Mouse (Mus musculus): ENCODE results near the gene Bad.

The Bad gene

DNA sequence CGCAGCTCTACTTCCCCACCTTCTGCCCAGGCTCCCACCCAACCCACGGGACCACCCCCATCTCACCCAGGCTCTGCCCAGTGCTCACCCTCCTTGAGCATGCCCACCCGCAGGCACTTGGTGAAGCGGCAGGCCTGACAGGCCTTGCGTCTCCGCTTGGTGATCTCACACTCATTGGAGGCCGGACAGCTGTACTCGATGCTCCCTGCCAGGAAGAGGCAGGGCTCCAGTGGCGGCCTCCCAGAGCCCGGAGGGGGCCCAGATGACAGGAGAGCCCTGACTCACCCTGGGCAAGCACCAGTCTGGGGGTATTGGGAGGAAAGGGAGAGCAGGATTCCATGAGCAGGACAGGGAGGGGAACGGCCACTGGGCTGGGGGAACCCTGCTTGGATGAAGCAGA is 27.7 kb upstream of the Bad start:
- in situ Hi-C loops (cut with MboI, MseI), result loop anchor here (5.0 to 10.0 kb wide), 2 partner anchors 42 to 229 kb away; no protein-coding TSS in a partner anchor

DNA sequence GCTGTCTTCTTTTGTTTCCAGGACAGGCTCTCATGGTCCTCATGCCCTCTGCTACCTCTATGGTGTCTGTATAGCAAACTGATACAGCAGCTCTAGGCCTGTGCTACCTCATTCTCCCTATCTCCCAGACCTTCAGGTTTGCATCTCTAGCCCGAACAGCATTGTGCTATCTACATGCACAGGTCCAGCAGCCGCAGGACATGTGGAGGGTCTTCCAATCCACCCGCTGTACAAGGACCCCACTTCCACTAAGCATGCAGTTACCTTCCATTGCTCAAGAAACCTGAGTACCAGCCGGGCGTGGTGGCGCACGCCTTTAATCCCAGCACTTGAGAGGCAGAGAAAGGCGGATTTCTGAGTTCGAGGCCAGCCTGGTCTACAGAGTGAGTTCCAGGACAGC is 27.1 kb upstream of the Bad start:
- in situ Hi-C loops (cut with MboI, MseI), result loop anchor here (5.0 to 10.0 kb wide), 2 partner anchors 42 to 230 kb away; no protein-coding TSS in a partner anchor

DNA sequence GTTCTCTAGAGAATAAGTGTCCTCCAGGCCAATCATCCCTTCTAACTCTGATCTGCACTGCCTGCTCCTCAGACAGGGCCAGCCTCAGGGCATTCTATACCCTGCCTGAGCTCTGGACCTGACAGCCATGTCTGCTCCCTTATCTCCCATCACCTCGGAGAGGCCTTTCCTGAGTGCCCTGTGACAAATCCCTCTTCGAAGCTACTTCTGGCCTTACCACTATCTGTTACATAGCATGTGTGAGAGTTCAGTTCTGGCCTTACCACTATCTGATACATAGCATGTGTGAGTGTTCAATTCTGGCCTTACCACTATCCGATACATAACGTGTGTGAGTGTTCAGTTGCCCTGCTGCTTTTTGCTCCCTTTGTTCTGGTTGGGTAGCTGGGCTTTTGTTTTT is 26.4 kb upstream of the Bad start:
- in situ Hi-C loops (cut with MboI, MseI), result loop anchor here in 1 of 2 experiments (10.0 kb wide), 1 partner anchor 230 kb away; no protein-coding TSS in a partner anchor

GRCm38 (mm10) chr19:6916496-6916895 is 25.2 kb upstream of the Bad start:
- in situ Hi-C loops (cut with MboI, MseI), result loop anchor here in 1 of 2 experiments (10.0 kb wide), 1 partner anchor 232 kb away; no protein-coding TSS in a partner anchor

DNA sequence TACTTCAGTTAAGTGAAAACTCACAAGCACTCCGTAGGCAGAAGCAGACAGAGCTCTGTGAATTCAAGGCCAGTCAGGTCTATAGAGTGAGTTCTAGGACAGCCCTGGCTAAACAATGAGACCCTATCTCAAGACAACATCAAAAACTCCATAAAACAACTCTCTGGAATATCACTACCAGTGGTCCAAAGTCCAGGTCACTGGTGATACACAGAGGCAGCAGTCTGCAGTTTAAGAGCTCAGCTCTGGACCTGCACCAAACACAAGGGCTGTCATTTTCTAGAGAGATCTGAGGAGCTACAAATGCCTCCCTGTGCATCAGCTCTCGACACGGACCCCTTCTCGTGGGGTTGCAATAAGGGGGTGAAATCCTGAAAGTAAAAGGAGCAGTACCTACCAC is 23.3 kb upstream of the Bad start:
- in situ Hi-C loops (cut with MboI, MseI), result loop anchor here in 1 of 2 experiments (10.0 kb wide), 1 partner anchor 234 kb away; no protein-coding TSS in a partner anchor

DNA sequence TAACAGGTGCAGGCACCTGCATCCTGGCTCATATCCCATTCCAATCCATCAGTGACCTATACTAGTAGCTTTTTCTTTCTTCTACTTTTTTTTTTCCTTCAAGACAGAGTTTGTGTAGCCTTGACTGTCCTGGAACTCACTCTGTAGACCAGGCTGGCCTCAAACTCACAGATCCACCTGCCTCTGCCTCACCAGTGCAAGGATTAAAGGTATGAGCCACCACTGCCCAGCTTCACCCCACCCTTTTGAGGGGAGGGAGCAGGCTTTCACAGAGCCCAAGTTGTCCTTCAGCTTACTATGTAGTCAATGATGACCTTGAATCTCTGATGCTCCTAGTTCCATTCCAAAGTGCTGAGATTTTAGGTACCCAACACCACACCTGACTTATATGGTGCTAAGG is 22.2 kb upstream of the Bad start:
- in situ Hi-C loops (cut with MboI, MseI), result loop anchor here in 1 of 2 experiments (10.0 kb wide), 1 partner anchor 235 kb away; no protein-coding TSS in a partner anchor

DNA sequence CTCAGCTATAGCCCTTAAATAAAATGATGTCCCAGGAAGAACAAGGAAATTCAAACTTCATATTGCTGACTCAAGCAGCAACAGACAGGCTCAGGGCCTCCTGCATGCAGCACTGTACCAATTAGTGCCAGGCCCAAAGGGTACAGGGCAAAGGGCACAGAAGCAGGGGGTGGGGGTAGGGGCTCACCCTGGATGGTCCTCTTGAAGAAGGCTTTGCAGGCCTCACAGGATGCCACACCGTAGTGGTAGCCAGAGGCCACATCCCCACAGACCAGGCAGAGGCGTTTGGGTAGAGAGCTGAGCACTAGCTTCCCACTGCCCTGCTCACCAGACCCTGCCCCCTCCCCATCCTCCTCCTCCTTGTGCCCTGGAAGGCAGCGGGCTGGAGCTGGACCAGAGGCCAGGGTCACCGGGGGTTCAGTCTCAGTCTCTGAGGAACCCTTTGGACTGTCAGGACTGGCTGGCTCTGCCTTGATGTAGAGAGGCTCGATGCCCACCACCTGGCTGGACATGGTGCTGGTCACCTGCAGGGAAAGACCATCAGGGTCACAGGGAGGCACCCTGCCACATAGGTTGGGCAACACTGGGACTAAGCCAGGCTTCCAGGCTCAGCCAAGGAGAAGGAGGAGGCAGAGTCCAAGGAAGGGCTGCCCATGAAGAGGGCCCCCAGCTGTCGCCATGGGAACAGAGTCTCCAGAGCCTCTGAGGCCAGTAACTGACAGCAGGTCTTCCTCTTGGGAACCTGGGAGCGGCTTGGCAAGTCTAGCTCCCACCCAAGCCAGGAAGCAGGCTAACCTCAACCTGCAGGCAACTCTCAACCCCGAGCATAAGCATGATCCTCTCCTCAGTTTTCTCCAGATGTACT is 21.6 kb upstream of the Bad start:
- in situ Hi-C loops (cut with MboI, MseI), result loop anchor here (5.0 to 10.0 kb wide), 2 partner anchors 52 to 235 kb away; partner anchors contain the start of gene Ppp1r14b (in 1 of the 2)

- in situ Hi-C loops (cut with MboI, MseI), result loop anchor here in 1 of 2 experiments (5.0 kb wide), 1 partner anchor 51 kb away; the partner anchor contains the start of gene Ppp1r14b
These were observed 20.7 kb upstream of the Bad start for GRCm38 (mm10) chr19:6920741-6921636.

- in situ Hi-C loops (cut with MboI, MseI), result loop anchor here in 1 of 2 experiments (5.0 kb wide), 1 partner anchor 50 kb away; the partner anchor contains the start of gene Ppp1r14b
These were observed 19.8 kb upstream of the Bad start, which contains the start of gene Esrra for GRCm38 (mm10) chr19:6921647-6922567. Gene Esrra, minus strand, starts transcription at chr19:6921813.

DNA sequence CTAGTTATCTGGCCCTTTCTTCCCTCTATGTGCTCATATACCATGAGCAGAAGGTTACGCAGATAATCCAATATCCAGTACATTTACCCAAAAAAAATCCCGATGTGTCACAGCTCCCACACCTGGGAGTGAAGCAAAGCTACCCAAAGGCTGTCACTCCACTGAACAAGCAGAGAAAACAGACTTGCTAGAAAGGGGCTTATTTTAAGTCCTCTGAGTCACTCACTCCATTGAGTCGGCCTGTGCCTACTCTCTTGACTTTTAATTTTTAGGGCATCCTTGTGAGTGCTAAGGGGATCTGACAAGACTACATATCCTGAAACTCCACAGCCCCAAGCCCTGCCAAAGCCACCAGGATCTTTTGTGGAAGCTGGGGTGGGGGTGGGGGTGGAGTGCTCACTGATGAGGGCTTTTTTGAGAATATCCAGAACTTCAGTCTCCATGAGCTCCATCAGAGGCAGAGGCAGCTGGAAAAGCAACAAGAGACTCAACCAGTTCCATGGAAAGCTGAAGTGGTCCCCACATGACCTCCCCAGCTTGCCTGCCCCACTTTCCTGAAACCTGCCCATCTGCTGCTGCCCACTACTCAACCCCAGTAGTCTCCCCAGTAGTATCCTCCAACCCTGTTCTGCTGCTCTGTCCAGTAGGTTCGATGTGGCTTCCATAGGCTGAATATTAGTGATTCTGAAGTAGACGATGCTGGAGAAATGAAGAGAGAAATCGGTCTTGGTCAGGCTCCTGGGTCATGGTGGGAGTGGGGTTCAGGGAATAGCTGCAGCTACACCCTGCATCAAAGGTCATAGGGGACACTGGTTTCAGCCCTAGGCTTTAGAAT is 18.5 kb upstream of the Bad start:
- in situ Hi-C loops (cut with MboI, MseI), result loop anchor here in 1 of 2 experiments (5.0 kb wide), 1 partner anchor 49 kb away; the partner anchor contains the start of gene Ppp1r14b

GRCm38 (mm10) chr19:6924461-6925306 is 17.0 kb upstream of the Bad start:
- in situ Hi-C loops (cut with MboI, MseI), result loop anchor here in 1 of 2 experiments (5.0 kb wide), 1 partner anchor 48 kb away; the partner anchor contains the start of gene Ppp1r14b

- in situ Hi-C loops (cut with MboI, MseI), result no loop called here
These were observed 16.4 kb upstream of the Bad start, which contains the start of gene Catsperz for GRCm38 (mm10) chr19:6925307-6925573. Gene Catsperz, minus strand, starts transcription at chr19:6925380.

DNA sequence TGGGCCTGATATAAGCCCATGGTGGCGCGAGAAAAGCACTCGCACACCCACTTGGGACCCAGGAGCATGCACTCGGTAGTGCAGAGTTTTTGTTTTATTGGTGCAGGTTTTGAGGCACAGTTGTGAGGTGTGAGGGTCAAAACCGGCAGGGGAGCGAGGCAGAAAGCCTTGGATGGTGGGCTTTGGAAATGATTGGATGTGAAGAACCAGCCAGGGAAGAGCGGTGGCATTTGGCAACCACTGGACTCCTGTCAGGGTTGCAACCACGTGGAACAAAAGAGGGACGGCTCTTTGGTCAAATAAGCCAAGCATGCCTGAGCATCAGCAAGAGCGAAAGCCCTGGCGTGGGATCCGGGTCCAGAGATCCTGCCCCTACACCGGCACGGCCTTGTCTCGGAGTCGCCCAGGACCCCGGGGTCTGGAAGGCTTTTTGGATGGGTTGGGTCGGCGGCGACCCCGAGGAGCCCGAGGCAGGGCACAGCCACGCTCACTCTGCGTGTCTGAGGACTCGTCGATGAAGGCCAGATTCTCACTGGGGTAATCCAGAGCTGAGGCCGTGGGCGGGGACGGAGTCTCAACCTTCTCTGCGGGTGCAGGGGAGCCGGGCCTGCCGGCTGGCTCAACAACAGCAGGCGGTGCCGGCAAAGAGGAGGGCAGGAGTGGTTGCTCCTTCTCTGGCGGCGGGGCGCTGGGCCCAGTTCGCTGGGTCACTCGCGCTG is 15.9 kb upstream of the Bad start:
- in situ Hi-C loops (cut with MboI, MseI), result no loop called here

DNA sequence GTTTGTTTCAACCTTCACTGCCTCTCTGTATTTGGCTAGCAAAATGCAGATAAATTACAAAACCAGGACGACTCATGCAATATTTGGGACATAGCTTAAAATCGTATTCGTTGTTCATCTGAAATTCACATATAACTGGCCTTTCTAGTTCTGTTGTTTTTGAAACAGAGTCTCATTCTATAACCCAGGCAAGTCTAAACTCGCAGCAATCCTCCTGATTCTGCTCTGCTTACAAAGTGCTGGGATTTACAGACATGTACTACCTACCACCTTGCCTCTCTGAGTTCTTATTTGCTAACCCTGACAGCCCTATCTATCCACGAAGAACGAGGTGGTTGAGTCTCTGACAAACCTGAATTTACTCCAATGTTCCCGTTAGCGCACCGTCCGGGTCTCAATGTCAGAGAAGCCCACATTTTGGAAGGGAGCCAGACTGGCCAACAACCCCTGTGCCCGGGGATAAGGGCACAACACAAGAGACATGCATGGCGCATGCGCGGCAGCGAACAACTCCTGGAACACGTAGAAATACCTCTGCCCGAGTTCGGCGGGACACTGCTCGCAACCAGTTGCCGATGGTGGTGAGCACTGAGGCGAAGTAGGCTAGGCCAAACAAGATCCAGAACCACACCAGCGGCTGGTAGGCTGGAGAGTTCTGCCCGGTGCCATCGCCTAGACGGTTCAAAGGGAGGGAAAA is 15.0 kb upstream of the Bad start:
- in situ Hi-C loops (cut with MboI, MseI), result no loop called here

DNA sequence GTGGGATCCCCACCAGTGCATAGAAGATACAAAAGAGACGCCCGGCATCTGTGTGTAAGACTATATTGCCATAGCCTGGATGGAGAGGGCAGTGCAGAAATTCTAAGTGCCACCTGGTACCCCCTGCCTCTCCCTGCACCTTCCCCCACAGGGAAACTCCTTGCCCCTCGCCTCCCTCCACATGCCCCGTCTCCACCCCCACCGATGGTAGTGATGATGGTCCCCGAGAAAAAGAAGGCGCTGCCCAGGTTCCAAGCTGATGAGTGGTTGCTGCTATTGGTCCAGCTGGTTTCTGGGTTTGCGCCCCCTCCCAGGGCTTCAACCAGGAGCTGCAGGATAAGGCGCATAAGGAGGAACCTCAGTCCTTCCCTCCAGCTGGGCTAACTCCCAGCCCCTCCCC is 13.6 kb upstream of the Bad start:
- in situ Hi-C loops (cut with MboI, MseI), result no loop called here

- in situ Hi-C loops (cut with MboI, MseI), result loop anchor here in 1 of 2 experiments (10.0 kb wide), 1 partner anchor 246 kb away; no protein-coding TSS in a partner anchor
These were observed 10.7 kb upstream of the Bad start for GRCm38 (mm10) chr19:6931002-6931401.

DNA sequence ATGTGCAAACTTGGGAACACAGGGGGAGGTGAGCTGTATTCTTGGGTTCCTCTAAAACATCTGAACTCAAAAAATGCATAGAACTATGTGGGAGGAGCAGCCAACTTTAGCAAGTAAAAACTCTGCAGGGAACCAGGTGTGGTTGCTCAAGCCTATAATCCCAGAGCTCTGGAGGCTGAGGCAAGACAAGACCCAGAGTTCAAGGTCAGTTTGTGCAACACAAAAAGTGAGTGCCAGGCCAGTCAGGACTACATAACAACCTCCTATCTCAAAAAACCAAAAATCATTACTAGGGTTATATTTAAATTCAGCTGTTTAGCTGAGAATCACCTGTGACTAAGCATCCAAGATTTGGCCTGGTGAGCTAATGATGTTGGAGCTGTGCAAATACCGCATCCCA is 9.6 kb upstream of the Bad start:
- in situ Hi-C loops (cut with MboI, MseI), result loop anchor here in 1 of 2 experiments (10.0 kb wide), 1 partner anchor 247 kb away; no protein-coding TSS in a partner anchor

Measured in T-helper 17 cell (primary cell).